Mouse (Mus musculus) heart, adult 18-20 months (tissue): ENCODE measurements around the gene Tcf7l2. TPM values are rescaled to one million over a fixed set of nuclear protein-coding genes. Genes with fewer than 3 reads are reported as not detected.
A peak's percentile ranks its signal among the peaks of the same experiment; 100 is the strongest.

Source experiments
- DNase-seq, 2 experiments: peaks; one replicate each; pipeline ENCODE4 v3.0.0; 2021 to 2022; ENCODE audit warnings: mixed read lengths in 1 of 2
- total RNA-seq, 2 experiments: library from RNA; stranded (reverse); gene quantifications; 2 replicates each; pipeline ENCODE4 v1.2.3; 2021

Gene Tcf7l2
- total RNA-seq, 2 experiments from 2014 or later: 11.9 to 13.2 TPM

DNA sequence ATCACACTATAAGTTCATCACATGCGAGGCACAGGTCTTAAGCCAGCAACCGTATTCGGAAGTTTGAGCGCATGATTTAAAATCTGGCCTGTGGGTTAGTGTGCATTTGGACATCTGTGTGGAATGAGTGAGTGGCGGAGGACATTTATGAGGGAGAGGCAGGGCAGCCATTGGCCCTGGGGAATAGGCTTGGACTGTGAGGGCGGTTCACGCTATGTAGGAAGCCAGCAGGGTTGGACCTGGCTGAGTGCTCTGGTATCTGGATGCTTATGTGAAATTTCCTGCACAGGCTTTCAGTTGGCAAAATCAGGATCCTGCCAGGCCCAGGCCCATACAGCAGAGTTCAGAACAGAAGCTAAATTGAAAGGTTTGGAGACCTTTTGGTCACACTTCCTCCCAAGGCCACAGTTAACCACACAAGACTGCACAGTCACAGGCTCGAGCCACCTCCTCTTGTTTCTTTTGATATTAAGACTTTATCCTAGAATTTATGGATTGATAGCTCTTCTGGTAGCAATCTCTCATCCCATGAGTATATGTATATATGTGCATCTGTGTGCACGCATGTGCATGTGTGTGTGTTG, 89.4 kb downstream of the Tcf7l2 start:
- DNase-seq: peak in 1 of 2 experiments; percentile 52

DNA sequence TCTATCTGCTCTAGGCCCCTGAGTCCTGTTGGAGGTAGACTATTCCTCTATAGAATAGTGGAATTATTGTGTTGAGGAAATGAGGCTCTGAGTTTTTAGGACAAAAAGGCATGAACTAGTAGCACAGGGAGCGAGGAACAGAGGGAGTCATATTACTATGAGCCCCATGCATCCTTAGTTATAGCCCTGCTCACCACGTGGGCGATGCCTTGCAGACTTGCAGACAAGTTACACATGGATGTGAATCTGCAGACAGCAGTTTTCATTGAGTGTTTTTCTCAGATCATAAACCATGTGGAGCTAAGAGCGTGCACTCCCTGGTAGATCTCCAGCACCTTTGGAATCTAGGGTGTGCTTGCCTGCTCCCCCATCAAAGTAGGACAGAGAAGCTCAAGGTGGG, 90.5 kb downstream of the Tcf7l2 start:
- no peak for DNase-seq

DNA sequence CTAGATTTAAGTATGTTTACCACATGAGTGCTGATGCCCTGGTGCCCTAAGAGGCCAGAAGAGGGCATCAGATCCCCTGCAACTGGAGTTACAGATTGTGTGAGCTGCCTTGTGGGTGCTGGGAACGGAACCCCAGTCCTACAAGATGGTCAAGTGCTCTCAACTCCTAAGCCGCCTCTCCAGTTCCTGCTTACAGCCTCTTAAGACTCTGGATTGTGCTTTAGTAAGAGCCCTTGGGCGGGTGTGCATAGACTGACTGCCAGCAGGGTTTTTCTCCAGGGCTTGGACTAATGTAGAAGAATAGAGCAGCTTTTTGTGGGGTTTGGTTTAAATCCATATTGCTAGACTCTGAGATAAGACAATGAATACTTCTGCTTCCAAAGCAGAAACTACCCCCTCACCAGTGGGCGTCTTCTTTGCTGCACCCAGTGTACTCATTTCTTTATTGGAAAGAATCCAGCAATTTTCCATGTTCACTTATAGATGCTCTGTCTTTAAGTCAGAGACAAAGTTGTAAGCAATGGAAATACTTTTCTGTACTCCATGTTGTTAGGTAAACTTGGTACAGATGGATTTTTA, 92.3 kb downstream of the Tcf7l2 start:
- DNase-seq: no peak

DNA sequence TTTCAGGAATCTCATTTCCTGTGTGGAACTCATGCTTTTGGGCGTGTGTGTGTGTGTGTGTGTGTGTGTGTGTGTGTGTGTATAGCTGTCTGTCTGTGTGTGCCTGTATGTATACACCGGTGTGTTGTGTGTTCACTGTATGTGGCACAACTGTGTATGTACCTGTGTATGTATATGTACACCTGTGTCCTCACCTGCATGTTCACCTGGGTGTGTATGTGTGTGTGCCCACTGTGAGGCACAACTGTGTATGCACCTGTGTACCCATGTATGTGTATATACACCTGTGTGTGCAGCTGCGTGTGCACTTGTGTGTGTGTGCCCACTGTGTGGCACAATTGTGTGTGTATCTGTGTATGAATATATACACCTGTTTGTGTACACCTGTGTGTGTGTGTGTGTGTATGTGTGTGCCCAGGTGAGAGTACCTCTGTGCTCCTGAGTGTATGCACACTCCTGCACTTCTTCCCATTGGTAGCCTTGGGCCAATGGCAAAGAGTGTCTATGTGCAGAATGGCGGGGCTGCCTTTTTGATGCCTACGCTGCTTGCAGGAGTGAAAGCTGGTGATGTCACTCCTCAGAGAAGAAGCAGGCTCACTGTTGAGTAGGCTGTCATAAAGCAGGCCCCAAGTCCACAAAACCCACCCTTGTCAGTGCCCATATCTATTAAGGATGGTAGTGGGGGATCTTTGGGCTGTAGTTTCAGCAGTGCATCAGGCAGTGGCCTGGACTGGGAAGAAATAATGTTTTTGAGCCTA, 95.5 kb downstream of the Tcf7l2 start:
- no peak for DNase-seq

DNA sequence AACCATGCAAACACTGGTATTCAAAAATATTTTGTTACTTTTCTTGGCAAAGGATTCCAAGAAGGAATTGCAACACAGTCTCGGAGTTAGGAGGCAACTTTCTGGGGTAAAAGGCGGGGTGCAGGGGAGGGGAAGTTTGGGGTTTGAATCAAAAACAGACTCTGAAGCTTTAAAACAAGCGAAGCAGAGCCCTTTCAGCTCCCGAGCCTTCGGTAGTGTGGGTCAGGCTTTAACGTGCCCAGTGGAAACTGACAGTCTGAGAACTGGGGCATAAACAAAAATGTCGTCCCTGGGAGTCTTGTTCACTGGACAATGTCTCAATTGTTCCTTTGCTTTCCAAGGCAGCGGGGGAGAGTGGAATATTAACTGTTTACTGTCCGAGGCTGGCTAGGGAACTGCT, 96.3 kb downstream of the Tcf7l2 start:
- peak; percentile 65 to 68 for DNase-seq

DNA sequence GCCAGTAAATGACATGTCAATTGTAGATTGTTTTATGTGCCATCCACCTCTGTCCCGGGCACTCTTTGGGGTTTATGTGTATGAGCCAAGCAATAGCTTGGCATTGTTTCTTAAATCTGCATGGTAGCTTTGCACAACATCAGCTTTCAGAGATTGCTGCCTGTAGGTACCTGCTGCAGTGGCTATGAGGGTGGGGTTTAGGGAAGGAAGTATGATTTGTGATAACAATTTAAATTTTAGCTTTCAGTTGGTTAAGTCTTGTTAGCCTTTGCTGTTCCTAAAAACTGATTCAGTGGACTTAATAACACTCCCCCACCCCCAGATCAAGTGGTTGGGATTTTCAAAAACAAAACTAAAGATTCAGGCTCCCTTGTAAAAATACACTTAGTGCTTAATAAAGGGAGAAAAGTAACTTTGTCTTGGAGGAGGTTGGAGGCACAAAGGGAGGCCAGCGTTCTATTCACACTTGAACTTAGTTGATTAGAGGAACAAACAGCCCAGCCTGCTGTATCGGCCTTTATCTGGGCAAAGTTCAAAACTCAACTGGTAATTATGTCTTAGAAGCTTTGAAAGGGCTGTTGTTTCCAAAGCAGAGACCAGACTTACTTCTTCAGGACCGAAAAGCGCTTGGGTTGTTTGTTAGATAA, 96.9 kb downstream of the Tcf7l2 start:
- DNase-seq: no peak

DNA sequence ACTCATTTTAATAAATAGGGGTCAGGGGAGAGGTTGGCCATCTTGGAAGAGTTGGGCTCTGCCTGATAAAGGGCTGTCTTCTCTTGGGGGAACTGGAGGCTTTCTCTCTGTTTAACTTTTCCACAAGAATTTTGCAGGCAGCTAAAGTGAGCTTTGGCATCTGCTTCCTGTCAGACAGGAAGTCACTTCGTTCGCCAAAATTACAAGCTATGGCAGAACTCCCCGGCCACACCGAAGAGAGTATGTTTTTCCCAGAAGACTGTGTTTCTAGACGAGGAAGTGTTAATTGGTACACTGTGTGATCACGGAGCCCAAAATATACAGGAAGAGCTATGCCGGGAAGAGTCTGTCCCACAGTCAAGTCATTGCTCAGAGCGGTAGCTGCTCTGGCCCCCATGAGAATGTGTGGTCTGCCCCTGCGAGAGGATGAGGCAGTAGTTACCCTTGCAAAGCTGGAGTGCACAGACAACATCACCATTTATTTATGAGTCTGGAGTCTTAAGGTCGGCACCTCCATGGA, 97.5 kb downstream of the Tcf7l2 start:
- DNase-seq: peak; percentile 58 to 61

DNA sequence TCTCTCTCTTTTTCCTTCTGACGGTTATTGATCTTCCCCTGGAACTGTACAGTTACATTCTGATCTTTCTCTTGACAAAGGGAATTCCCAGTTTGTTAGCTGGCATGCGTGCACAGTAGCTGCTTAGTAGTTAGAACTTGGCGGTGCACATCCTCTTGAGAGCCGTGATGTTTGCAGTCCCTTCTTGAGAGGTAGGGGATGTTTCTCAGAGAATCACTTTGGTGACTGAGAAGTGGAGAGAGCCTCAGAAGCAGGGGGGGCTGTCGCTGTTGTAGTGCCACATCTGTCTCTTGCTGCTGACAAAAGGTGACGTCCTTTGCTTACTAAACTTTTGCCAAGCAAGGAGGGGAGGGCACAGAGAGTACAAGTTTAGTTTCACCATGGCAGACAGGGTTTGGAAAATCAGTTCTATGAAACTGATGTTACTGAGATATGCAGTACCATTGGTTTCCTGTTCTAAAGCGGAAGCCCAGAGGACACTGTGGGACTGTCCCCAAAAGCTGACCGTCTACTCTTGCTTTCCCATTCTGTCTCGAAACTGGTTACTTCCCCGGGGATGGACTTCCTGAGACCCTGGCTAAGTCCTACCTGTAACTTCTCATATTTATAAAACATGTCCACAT, 99.0 kb downstream of the Tcf7l2 start:
- DNase-seq: no peak

DNA sequence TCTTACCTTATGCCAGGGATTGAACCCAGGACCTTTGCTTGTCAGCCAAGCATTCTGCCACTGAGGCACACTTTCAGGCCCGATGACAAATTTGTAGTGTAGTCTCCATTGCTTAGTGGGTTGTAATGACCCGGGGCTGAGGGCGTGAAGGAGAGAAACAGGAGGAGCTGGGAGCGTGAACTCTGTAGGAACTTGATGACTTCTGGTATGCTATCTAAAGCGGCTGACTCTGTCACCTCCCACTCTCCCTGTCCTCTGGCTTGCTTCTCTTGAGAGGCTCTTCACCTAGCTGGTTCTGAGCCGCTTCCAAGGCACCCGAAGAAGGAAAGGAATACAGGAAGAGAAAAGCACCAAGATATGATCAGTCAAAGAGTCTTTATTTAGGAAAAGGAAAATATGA, 100.4 kb downstream of the Tcf7l2 start:
- DNase-seq: no peak

DNA sequence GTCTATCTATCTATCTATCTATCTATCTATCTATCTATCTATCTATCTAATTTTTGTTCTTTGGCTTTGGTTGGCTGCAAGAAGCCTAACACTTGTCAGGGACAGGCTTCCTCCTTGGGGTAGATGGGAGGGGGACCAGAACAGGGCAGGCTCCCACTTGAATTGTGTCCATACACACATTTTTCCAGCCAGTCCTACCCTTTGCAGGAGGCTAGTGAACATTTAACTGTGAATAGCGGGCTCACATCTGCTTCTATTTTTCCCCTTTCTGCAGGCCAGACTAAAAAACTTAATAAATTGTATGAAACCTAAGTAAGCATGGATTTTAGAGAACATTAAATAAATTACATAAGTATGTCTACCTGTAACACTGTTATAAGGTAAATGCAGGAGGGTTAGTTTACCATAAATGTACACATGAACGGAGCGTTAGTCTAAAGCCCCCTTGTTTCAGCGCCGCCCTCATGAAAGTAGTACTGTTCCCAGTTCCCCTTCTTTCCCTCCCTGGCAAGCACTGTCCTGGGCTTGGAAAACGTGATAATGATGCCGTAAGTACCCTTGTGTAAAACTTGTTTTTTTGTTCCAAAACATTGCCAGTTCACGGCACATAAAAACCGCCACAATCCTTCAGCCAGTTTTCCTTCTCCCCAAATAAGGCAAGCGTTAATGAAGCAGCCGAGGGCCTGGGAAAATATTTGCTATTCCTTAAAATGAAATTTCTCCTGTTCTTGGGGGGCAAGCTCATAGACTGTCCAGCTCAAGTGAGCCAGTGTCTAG, 101.7 kb downstream of the Tcf7l2 start:
- DNase-seq: no peak

DNA sequence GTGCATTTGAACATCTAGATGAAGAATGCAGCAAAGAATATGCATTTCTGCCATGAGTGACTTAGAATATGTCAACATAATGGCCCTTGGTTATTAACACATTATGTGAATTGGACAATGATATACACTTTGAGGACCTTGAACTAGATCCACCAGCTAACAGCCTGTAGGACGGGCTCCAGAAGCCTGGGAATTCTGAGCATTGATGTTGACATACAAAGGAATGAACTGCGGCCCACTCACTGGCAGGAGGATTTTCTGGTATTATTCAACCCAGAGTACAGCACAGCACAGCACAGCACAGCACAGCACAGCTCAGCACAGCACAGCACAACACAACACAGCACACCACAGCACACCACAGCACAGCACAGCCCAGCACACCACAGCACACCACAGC, 104.1 kb downstream of the Tcf7l2 start:
- DNase-seq: no peak

DNA sequence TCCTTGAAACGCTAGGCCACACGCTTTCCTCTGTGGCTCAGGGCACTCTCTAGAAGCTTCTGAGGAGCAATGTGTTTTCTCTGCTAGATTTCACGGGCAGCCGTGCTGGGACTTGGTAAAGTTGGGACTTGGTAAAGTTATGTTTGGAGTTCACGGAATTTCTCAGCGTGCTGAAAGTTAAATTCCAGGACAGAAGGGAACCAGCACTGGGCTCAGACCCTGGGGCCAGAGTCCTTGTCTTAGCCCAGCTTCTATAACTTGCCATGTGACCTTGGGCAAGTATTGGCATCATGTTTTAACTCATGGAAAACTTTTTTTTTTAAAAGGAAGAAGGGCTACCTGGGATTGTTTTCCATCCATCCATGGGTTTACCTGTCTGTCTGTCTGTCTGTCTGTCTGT, 104.6 kb downstream of the Tcf7l2 start:
- DNase-seq: no peak

DNA sequence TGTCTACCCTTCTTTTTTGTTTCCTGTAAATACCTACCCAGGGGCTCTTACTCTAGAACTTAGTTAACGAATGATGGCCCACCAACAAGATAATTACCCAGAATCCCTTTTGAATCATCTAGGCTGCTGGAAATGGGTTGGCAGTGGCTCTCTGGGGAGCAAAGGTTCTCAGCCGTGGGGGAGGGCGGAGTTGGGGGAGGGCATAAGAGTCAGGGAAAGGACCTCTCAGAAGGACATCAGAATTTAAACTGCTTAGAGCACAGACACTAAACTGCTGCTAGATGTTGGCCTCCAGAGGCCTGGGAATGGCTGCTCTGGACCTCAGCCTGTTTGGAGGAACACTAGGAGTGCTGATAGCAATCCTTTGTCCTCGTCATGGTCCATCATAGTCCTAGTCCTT, 105.4 kb downstream of the Tcf7l2 start:
- DNase-seq: no peak

DNA sequence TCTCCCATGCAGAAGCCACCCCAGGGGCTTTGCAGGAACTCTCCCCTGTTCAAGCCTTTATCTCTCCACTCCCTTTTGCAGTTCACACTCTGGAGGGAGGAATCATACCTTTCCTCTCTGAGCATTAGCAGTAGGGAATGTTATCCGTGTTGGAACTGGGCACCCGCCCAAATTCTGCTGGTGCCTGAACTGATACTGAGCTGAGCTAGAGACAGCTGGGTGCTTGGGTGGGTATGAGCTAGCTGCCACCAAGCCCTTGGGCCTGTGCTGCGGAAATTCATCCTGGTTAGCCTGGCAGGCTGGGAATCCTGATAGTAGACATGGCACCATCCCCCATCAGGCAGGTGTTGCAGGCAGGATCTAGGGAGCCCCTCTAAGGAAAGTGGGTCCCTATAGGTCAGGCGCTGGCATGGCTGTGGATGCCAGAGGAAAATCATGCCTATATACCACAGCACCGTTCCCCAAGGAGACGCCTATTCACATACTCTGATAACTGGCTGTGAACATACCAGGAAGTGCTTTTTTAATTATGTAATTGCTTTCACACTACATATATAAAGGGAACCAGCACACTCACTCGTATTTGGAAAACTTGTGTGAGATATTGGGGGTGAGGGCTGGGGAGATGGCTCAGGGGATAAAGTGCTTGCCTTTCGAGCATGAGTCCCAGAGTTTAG, 108.9 kb downstream of the Tcf7l2 start:
- peak; percentile 49 to 50 for DNase-seq

DNA sequence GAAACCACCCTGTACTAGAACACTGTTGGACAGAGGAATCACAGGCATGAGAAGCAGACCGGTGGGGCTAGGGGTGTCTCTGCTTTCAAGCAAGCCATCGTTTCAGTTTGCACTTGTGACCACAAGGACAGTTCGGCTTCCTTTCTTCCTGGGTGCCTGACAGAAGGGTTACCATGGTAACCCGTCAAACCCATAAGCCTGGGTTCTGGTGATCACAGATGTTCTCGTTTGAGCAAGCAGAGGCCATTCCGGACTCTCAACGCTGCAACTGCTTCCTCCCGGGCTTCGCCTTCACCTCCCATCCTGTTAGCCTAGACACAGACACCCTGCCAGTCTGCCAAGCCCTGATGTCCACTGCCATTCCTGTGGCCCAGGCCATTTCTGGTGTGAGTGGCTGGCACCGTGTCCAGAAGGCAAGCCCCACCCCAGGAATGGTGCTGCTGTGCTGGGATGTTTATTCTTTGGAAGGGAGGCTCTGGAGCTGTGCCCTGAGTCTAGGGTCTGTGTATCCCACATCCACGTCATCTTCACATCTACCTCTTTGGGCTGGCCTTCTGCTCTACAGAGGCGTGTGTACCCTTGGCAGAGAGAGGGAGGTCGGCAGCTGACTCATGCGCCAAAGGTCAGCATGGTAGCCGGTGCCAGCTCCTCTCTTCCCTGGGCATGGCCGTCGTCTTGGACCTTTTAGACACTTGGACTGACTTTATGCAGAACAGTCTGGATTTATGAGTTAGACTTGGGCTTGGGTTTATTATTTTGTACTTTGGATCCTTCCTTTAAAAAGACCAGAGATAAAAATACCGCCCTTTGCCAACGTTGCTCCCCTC, 110.1 kb downstream of the Tcf7l2 start:
- DNase-seq: peak in 1 of 2 experiments; percentile 40

DNA sequence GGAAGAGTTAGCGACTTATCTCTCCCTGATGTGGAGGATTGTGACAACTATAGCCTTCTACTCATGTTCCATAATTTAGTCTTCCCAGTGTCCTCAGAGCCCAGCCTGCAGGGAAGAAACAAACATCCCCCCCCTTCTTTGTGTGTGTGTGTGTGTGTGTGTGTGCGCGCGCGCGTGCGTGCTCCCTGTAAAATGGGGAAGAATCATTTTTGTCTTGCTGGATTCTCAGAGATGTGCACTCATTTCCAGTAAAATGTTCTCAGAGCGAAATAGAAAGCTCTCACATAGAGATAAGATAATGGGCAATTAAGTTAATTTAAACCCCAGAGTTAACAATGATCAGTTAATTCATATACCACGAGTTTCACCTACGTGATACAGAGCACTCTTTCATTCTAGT, 112.8 kb downstream of the Tcf7l2 start:
- no peak for DNase-seq

DNA sequence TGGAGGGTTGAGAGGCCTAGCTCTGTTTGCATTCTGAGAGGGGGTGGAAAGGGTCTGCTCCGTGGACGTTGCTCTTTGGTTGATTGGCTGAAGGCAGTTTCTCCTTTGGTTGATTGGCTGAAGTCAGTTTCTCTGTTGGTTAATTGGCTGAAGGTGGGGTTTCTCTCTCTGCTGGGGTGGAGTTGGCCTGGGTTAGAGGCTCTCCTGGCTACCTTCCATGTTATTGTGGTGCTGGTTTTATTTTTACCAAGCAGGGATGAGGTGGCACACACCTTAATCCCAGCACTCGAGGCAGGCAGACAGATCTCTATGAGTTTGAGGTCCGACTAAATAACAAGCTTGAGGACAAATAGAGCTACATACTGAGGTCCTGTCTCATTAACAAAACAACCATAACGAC, 114.0 kb downstream of the Tcf7l2 start:
- DNase-seq: no peak

DNA sequence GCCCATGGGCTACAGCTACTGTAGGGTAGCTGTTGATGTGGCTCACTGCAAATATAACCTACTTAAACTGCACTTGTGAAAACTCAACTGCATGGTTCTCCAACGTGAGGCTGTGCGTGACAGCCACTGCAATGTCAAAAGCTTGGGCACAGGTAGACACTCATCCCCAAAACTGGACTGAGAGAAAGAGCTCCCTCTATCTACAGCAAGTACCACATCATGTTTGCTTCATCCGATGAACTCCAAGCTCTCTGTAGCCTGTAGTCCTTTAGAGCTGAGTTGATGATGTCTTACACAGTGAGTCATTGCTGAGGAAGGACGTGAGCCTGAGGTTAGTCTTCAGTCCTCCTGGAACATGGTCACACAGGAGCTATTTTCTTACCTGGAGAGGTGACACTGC, 115.7 kb downstream of the Tcf7l2 start:
- no peak for DNase-seq

DNA sequence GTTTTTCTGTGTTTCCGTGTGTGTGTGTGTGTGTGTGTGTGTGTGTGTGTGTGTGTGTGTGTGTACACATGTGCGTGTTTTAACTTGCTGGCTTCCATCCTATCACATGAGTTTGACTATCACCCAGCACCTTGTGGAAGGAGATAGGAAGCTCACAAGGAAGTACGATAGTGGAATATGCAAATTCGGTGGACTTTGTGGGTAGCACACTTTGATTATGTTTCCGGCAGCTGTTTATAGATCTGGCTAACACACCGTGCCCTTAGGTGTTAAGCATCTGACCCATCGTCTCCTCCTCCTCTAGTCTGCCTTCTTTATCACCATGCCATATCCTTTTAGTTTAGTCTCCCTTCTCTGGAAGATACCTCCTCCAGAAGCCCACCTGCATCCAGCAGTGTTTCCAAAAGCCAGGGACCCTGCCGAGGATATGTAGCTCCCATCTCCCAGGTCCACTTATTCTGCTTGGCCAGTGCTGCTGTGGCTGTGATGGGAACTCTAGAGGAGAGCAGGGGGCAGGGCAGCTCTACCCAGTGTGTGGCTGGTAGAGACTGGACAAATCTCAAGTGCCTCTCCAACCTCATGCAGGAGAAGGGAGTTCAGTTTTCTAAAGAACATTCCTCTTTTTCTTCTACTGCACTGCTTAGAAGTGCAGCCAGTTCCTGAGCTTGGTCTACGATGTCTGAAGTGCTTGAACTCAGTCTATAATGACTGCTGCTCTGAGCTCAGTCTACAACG, 118.6 kb downstream of the Tcf7l2 start:
- no peak for DNase-seq

DNA sequence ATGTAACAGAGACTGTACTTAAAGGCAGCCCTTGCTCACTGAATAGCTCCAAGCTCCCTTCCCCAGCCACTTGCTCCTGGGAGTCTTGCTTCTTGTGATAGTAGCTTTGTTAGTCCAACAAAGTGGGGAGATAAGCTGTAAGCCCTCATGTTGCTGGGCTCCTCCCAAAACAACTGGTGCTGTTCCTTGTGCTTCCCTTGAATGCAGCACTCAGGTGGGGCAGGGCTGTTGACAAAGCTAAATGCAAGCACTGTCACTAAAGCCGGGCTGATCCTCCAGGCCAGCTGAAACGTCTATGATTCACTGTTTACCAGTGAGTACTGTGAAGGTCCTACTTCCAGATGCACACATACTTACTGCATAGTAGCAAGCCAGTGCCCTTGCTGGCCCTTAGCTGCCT, 120.1 kb downstream of the Tcf7l2 start:
- no peak for DNase-seq
